Mouse (Mus musculus) G1E (cell line): ENCODE measurements around the gene Kntc1.

Source experiments
- CTCF ChIP-seq: IDR thresholded peaks from 2 replicates; pipeline ENCODE4 v1.5.1; 2012; ENCODE audit warnings: low read depth, low read length, inconsistent platforms, mixed read lengths
- GATA1 ChIP-seq: IDR thresholded peaks from 2 replicates; pipeline ENCODE4 v1.6.1; 2012; ENCODE audit warnings: borderline replicate concordance, low read length, inconsistent platforms, mixed read lengths

GRCm38 (mm10) chr5:123708598-123708997, 40.9 kb upstream of the Kntc1 start:
- TF ChIP-seq CTCF (no peak), GATA1 (no peak)
